Mouse (Mus musculus): ENCODE data around the gene 1110051M20Rik.

- TF ChIP-seq CTCF (IDR thresholded peaks at IDR 0.05) (no peak), EP300 (IDR thresholded peaks at IDR 0.05) (no peak)
These were observed 45.3 kb downstream of the 1110051M20Rik start for GRCm38 (mm10) chr2:91399168-91399567.

Measured in lung, postnatal 0 days (tissue).